ENCODE assay signal across 8 mouse cellular contexts in genomic region chr19:5780203-5780602, GRCm38 (mm10). TPM values are rescaled to one million over a fixed set of nuclear protein-coding genes. Genes with fewer than 3 reads are reported as not detected.
DNase-seq lines count a peak whose midpoint lies in the region; ATAC-seq and TF ChIP-seq lines count a peak whose summit lies in the region.

No protein-coding gene starts in this region.

- intact Hi-C loops in heart, adult 2 months (cut with DNase I), result loop anchor here (2.0 to 5.0 kb wide), 2 partner anchors 69 to 253 kb away; no protein-coding TSS in a partner anchor
- intact Hi-C loops in left cerebral cortex, postnatal 10 days (cut with DNase I), result loop anchor here (5.0 to 10.0 kb wide), 2 partner anchors 68 to 235 kb away; partner anchors contain the start of gene Capn1

- TF ChIP-seq CTCF in heart, adult 2 months (IDR thresholded peaks at IDR 0.05), result peak; percentile 72
- TF ChIP-seq CTCF in testis, adult 2 months (IDR thresholded peaks at IDR 0.05; ENCODE audit: control insufficient read depth, insufficient read depth, insufficient replicate concordance, low read depth, low read length), result peak; percentile 18; the same call in 1 of the 2 replicates

- ATAC-seq in erythroblast, adult 5-6 weeks (replicated peaks; ENCODE audit: low FRiP score, poor library complexity, severe bottlenecking), result peak; percentile 47; the same call in 1 of the 2 replicates

- no peak for DNase-seq in heart, adult 2 months
- DNase-seq in heart, adult 11 months, result no peak
- DNase-seq in testis, postnatal 14 days (ENCODE audit: low spot score), result no peak
- DNase-seq in frontal cortex, postnatal 36 days (ENCODE audit: low spot score in 2 of 2), result no peak
- no peak for DNase-seq in left cerebral cortex, postnatal 10 days (ENCODE audit: extremely low spot score in 1 of 2, low spot score in 2 of 2)
- no peak for DNase-seq in yolk sac, embryonic 10.5 days (ENCODE audit: low spot score)

- H3K4me1 ChIP-seq in heart, adult 2 months (ENCODE audit: control insufficient read depth, insufficient read depth, low read length), result no peaks in the 10 kb centered on the region
- H3K4me1 ChIP-seq in testis, adult 2 months (ENCODE audit: control insufficient read depth, insufficient read depth, low read length), result no peaks in the 10 kb centered on the region

- H3K27me3 ChIP-seq in heart, adult 2 months (ENCODE audit: control insufficient read depth, insufficient read depth, low read length), result no peaks in the 10 kb centered on the region
- no peaks in the 10 kb centered on the region for H3K27me3 ChIP-seq in testis, adult 2 months (ENCODE audit: control insufficient read depth, insufficient read depth, low read length)

- H3K4me3 ChIP-seq in heart, adult 2 months, result no peak overlapping the region
- H3K4me3 ChIP-seq in testis, adult 2 months (ENCODE audit: control insufficient read depth, low read depth, low read length), result no peak overlapping the region

- H3K9ac ChIP-seq in heart, adult 2 months (ENCODE audit: low read depth, low read length), result no peak overlapping the region

- TF ChIP-seq EP300 in heart, adult 2 months (IDR thresholded peaks at IDR 0.05; ENCODE audit: insufficient read depth, low read depth, low read length), result 0 out of 2 replicates have a peak, but pooled peaks have one; percentile 26

- no peak for TF ChIP-seq POLR2A in heart, adult 2 months (IDR thresholded peaks at IDR 0.05; ENCODE audit: insufficient read depth, low read depth, low read length)
- no peak for TF ChIP-seq POLR2A in testis, adult 2 months (IDR thresholded peaks at IDR 0.05; ENCODE audit: control insufficient read depth, low read depth, low read length)

- H3K36me3 ChIP-seq in heart, adult 2 months (ENCODE audit: control insufficient read depth, insufficient read depth, low read length), result no peaks in the 10 kb centered on the region
- no peaks in the 10 kb centered on the region for H3K36me3 ChIP-seq in testis, adult 2 months (ENCODE audit: control insufficient read depth, insufficient read depth, low read length)

- 49% methylated on average over 7 of the region's 7 CpGs for WGBS in heart, adult 2 months

- H3K79me2 ChIP-seq in heart, adult 2 months (replicated peaks; ENCODE audit: control insufficient read depth, insufficient read depth, low read length), result no peaks in the 10 kb centered on the region

- no peak overlapping the region for H3K27ac ChIP-seq in heart, adult 2 months
- no peak overlapping the region for H3K27ac ChIP-seq in testis, adult 2 months (ENCODE audit: control insufficient read depth, insufficient read depth, low read depth, low read length)

RNA-seq across cellular contexts. Expression of gene Scyl1, which starts 9.0 kb away (rescaled TPM):
- total RNA-seq in heart, adult 2 months (2021), result 10 to 100 TPM; 57.2 to 70.0 TPM
- 95.6 and 113 TPM in 2 replicates for polyA plus RNA-seq in heart, adult 2 months (2012; rRNA removed)
- polyA plus RNA-seq in testis, adult 2 months (2012; rRNA removed), result 43.1 and 46.7 TPM in 2 replicates
- total RNA-seq in erythroblast, adult 5-6 weeks (2015; ENCODE audit: low replicate concordance), result 8.2 and 12.9 TPM in 2 replicates
- 9.1 and 11.9 TPM in 2 replicates for total RNA-seq in erythroblast, adult 5-6 weeks (2017; ENCODE audit: low replicate concordance)
- 10 to 100 TPM; 79.4 to 82.8 TPM for total RNA-seq in left cerebral cortex, postnatal 10 days (2021)

RNA-seq across cellular contexts. Expression of gene Ltbp3, which starts 39.5 kb away (rescaled TPM):
- total RNA-seq in heart, adult 2 months (2021), result 10 to 100 TPM; 30.7 to 34.2 TPM
- 61.3 and 61.5 TPM in 2 replicates for polyA plus RNA-seq in heart, adult 2 months (2012; rRNA removed)
- polyA plus RNA-seq in testis, adult 2 months (2012; rRNA removed), result 7.6 and 8.1 TPM in 2 replicates
- total RNA-seq in erythroblast, adult 5-6 weeks (2015; ENCODE audit: low replicate concordance), result 0.63 TPM in 1 of 2 replicates, not detected in the other
- 0.68 TPM in 1 of 2 replicates, not detected in the other for total RNA-seq in erythroblast, adult 5-6 weeks (2017; ENCODE audit: low replicate concordance)
- 10 to 100 TPM; 19.9 to 21.4 TPM for total RNA-seq in left cerebral cortex, postnatal 10 days (2021)

RNA-seq across cellular contexts. Expression of gene Fam89b, which starts 50.8 kb away (rescaled TPM):
- total RNA-seq in heart, adult 2 months (2021), result 10 to 100 TPM; 24.2 to 26.3 TPM
- 75.7 and 80.7 TPM in 2 replicates for polyA plus RNA-seq in heart, adult 2 months (2012; rRNA removed)
- polyA plus RNA-seq in testis, adult 2 months (2012; rRNA removed), result 256 and 286 TPM in 2 replicates
- total RNA-seq in erythroblast, adult 5-6 weeks (2015; ENCODE audit: low replicate concordance), result 11.5 and 30.4 TPM in 2 replicates
- 8.5 and 10.5 TPM in 2 replicates for total RNA-seq in erythroblast, adult 5-6 weeks (2017; ENCODE audit: low replicate concordance)
- 10 to 100 TPM; 46.6 to 47.6 TPM for total RNA-seq in left cerebral cortex, postnatal 10 days (2021)

RNA-seq across cellular contexts. Expression of gene Ehbp1l1, which starts 54.1 kb away (rescaled TPM):
- 100 to 1,000 TPM; 128 to 137 TPM for total RNA-seq in heart, adult 2 months (2021)
- polyA plus RNA-seq in heart, adult 2 months (2012; rRNA removed), result 100 and 121 TPM in 2 replicates
- 105 and 122 TPM in 2 replicates for polyA plus RNA-seq in testis, adult 2 months (2012; rRNA removed)
- total RNA-seq in erythroblast, adult 5-6 weeks (2015; ENCODE audit: low replicate concordance), result 27.5 and 57.9 TPM in 2 replicates
- 236 and 446 TPM in 2 replicates for total RNA-seq in erythroblast, adult 5-6 weeks (2017; ENCODE audit: low replicate concordance)
- total RNA-seq in left cerebral cortex, postnatal 10 days (2021), result 10 to 100 TPM; 50.4 to 52.0 TPM

Comparison
In these comparisons a context has a peak if more than half of its experiments do, and no peak if none do; other contexts are left out.
1. RNA of gene Scyl1, which starts 9.0 kb away (total RNA-seq): 79.4 to 82.8 TPM in left cerebral cortex, postnatal 10 days and 57.2 to 70.0 TPM in heart, adult 2 months; 8.2 to 12.9 TPM in erythroblast, adult 5-6 weeks; every median in the first group is over 4 times any median in the second.
2. RNA of gene Ltbp3, which starts 39.5 kb away (total RNA-seq): 30.7 to 34.2 TPM in heart, adult 2 months and 19.9 to 21.4 TPM in left cerebral cortex, postnatal 10 days; 0.63 to 0.68 TPM in erythroblast, adult 5-6 weeks; every median in the first group is over 10 times any median in the second.